Mouse (Mus musculus): ENCODE results near the gene Hprt. TPM values are rescaled to one million over a fixed set of nuclear protein-coding genes. Genes with fewer than 3 reads are reported as not detected.

The Hprt gene
- total RNA-seq, 2 experiments from 2014 or later: 28.2 to 32.2 TPM

Small RNA genes within 50 kb of the gene (microRNA-seq; reads per million reads assigned to microRNA genes)
- gene Mir322 (14,155 to 17,740 reads per million in 2 experiments), gene Mir351 (4,145 to 5,945 reads per million in 2 experiments), gene Mir450-1 (22.1 to 25.8 reads per million in 2 experiments), gene Mir450-2 (8.6 to 12.5 reads per million in 2 experiments), gene Mir450b (221 to 237 reads per million in 2 experiments), gene Mir503 (335 to 409 reads per million in 2 experiments), gene Mir542 (1,038 to 1,464 reads per million in 2 experiments)

Other genes starting within 250 kb of the Hprt start
- gene Ccdc160, start 196.9 kb upstream of the Hprt start, total RNA-seq (2021): under 1 TPM; 0.23 to 0.24 TPM
- 1 to 10 TPM; 2.7 to 4.1 TPM for gene Phf6, start 75.9 kb upstream of the Hprt start, total RNA-seq (2021)